Mouse (Mus musculus) lung, adult 2 months (tissue): ENCODE data around the gene B4galnt3.

Experiments used
- CTCF ChIP-seq: fragments of 200-500 bp; IDR thresholded peaks from 2 replicates; pipeline ENCODE4 v1.5.1; 2011; ENCODE audit warnings: mild to moderate bottlenecking, low read length, control low read depth; ENCODE audit not compliant: insufficient read depth
- POLR2A ChIP-seq: fragments of 200-500 bp; IDR thresholded peaks from 2 replicates; pipeline ENCODE4 v1.6.1; 2011; ENCODE audit warnings: low read depth, mild to moderate bottlenecking, control low read depth, low read length, borderline replicate concordance; ENCODE audit errors: extremely low read depth

- TF ChIP-seq CTCF (no peak), POLR2A (no peak)
These were observed 24.1 kb upstream of the B4galnt3 start for GRCm38 (mm10) chr6:120318303-120318940.
